Mouse (Mus musculus) skeletal muscle tissue, adult 2 months (tissue): ENCODE measurements around the gene Trim63.

Source experiments
- DNase-seq: peaks from one replicate; pipeline ENCODE4 v3.0.0-alpha.2; 2012; ENCODE audit warnings: low read depth, low spot score

The Trim63 gene

DNA sequence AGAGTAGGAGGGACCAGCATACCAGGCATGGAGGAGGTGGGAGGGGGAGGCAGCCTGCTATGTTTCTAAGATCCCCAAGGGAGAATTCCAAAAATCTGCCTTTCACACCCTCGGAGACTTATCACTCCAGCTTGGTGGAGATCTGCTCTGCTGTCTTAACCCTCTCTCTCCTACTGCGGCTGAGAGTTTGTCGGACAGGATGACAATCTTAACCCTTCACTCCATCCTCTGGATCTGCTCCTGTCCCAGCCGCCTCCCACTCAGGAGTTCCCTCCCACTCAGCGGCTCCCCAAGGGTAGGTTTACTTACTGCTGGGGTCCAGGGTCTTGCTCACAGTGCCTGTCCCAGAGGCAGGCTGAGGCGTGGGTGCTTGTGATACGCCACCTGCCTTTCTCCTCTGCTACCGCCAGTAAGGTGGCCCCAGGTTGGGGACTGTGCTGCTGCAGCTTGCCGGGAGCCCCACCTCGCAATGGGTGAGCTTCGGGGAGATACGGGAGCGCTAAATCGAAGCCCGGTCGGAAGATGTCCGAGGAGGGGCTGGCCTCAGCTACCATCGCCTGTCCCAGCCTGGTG is 55.8 kb downstream of the Trim63 start:
- no peak for DNase-seq

DNA sequence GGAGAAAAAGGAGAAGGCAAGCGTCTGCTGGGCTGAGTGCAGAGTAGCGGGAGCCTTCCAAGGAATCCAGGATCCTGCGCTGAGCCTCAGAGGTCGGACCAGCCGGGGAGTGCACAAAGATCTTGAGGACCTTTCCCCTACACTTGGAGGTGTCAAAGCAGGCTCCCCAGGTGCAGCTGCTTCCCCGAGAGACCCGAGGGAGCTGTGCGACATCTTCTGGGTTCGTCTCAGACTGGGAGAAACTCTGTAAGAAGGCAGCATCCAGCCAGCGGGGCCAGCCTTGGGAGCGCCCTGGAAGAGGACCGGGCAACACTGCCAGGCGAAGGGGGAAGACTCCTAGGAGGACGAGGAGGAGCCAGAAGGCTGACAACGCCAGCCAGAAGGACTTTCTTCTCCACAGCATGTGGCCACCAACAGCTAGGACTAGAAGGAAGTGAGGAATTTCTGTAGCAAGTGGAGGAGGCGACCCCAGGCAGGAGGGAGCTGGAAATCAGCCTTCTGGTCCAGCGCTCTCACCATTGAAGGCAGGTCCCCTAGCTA is 56.5 kb downstream of the Trim63 start:
- no peak for DNase-seq

DNA sequence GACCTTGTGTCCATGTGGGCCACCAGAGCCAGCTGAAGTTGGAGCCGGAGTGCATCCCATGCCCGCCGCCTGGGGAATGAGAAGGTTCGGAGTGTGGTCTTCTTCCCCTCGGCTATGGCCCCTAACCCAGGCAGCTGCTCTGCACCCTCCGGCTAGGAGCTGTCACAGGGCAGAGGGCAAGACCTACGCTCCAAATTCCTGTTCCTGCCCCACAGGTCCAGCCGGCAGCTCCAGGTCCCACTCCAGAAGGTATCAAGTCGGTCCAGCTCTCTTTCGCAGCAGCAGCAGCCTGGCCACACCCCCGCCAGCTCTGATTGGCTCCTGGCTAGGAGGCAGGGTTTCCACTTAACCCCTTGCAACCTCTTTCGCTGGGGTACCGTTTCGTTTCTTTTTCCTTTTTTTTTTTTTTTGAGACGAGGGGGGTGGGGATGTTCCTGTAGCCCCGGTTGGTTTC is 57.4 kb downstream of the Trim63 start:
- DNase-seq = peak; percentile 77

DNA sequence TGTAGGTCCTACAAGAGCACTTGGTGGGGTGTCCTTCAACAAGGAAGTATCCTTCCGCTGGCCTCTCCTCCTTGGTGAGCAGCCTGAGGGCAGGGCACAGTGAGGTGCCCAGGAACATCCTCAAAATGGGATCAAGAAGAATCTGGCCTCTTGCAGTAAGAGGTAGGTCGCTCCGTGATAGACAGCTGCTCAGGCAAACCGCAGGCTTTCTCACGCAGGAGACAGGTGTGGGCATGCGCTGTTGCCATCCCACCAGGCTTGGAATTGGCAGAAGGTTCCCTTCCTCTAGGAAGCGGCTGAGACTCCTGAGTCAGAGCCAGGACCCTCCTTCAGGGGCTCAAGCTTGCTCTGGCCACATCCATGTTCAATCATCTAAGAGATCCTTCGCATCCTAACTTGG is 58.4 kb downstream of the Trim63 start:
- DNase-seq = no peak

DNA sequence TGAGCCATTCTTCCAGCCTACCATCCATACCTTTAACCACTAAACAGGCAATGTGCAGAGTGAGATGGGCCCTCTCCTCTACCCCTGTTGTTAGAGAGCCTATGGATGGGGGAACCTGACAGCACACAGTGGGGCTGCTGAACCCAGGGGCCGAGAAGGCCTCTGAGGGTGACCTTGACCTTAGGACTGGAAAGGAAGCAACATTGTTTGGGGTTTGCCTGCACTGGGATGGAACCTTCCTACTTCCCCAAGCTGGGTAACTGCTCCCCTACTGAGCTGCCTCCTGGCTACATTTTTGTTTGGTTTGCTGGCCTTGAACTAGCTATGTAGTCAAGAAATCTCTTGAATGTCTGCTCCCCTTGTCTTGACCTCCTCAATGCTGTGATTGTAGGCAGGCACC is 59.4 kb downstream of the Trim63 start:
- no peak for DNase-seq

DNA sequence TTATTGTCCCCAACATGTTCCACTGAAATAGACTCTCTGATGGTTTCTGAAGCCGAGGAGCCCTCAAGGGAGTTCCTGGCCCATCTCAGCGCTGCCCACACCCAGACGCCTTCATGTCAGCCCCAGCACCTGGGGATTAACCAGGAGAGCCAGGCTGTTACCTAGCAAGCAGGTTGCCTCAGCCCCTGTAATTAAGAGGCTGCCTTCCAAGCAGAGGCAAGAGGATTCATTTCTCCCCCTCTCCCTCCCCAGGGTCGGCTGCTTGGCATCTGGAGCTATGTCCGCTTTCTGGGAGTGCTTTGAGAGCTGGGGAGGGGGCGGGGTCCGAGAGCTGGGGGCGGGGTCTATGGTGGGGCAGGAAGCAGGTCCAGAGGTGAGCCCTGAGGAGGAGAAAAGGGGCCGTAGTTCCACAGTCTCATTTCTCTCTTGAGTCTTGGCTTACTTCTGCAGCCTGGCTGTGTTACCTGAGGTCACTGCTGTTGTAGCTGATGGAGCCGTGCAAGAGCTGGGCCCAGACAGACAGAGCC is 63.2 kb downstream of the Trim63 start:
- DNase-seq = no peak
